Mouse (Mus musculus): Measurements from ENCODE around the gene Mri1. TPM values are rescaled to one million over a fixed set of nuclear protein-coding genes. Genes with fewer than 3 reads are reported as not detected.

Gene Mri1
- polyA plus RNA-seq, 1 experiment from 2014 or later, result 71.3 TPM

MicroRNA genes within 50 kb of the gene (microRNA counts, 519-probe panel; counts per million panel counts)
- microRNA mmu-miR-23a (4,849 counts per million, percentile 83 among the panel's probes with 10 or more counts), microRNA mmu-miR-27a (6,081 counts per million, percentile 92 among the panel's probes with 10 or more counts)

Small RNAs within 50 kb of the gene (microRNA-seq; reads per million reads assigned to microRNA genes)
- 3,484 reads per million, percentile 87 among the genes with 10 or more reads in this experiment for gene Mir23a
- not detected for gene Mir24-2
- 123 reads per million, percentile 50 among the genes with 10 or more reads in this experiment for gene Mir27a
- gene Mir3074-2, result not detected

Other genes with a start within 250 kb of the Mri1 start
- gene 2210011C24Rik, start 245.2 kb downstream of the Mri1 start, polyA plus RNA-seq (2016; fragmentation: Nextera tagmentation; extraction: Ambion mirVana), result 0.42 and 0.79 TPM in 2 replicates
- gene Palm3, start 235.9 kb downstream of the Mri1 start, polyA plus RNA-seq (2016; fragmentation: Nextera tagmentation; extraction: Ambion mirVana), result 7.8 and 8.2 TPM in 2 replicates
- 0.12 and 0.30 TPM in 2 replicates for gene Il27ra, start 214.7 kb downstream of the Mri1 start, polyA plus RNA-seq (2016; fragmentation: Nextera tagmentation; extraction: Ambion mirVana)
- not detected in 2 replicates for gene Rln3, start 212.3 kb downstream of the Mri1 start, polyA plus RNA-seq (2016; fragmentation: Nextera tagmentation; extraction: Ambion mirVana)
- gene Gm10643, start 192.2 kb downstream of the Mri1 start, polyA plus RNA-seq (2016; fragmentation: Nextera tagmentation; extraction: Ambion mirVana), result 1.0 and 1.5 TPM in 2 replicates
- gene Rfx1, start 190.5 kb downstream of the Mri1 start, polyA plus RNA-seq (2016; fragmentation: Nextera tagmentation; extraction: Ambion mirVana), result 8.4 and 8.5 TPM in 2 replicates
- 17.0 and 18.5 TPM in 2 replicates for gene Dcaf15, start 152.6 kb downstream of the Mri1 start, polyA plus RNA-seq (2016; fragmentation: Nextera tagmentation; extraction: Ambion mirVana)
- 0.14 and 0.17 TPM in 2 replicates for gene Podnl1, start 131.3 kb downstream of the Mri1 start, polyA plus RNA-seq (2016; fragmentation: Nextera tagmentation; extraction: Ambion mirVana)
- 17.3 and 20.8 TPM in 2 replicates for gene Cc2d1a, start 109.4 kb downstream of the Mri1 start, polyA plus RNA-seq (2016; fragmentation: Nextera tagmentation; extraction: Ambion mirVana)
- 1.9 and 2.4 TPM in 2 replicates for gene 4930432K21Rik, start 109.3 kb downstream of the Mri1 start, polyA plus RNA-seq (2016; fragmentation: Nextera tagmentation; extraction: Ambion mirVana)
- 2.6 and 3.7 TPM in 2 replicates for gene Nanos3, start 72.1 kb downstream of the Mri1 start, polyA plus RNA-seq (2016; fragmentation: Nextera tagmentation; extraction: Ambion mirVana)
- 28.6 and 31.4 TPM in 2 replicates for gene Zswim4, start 20.3 kb downstream of the Mri1 start, polyA plus RNA-seq (2016; fragmentation: Nextera tagmentation; extraction: Ambion mirVana)
- gene D8Ertd738e, start 7.6 kb downstream of the Mri1 start, polyA plus RNA-seq (2016; fragmentation: Nextera tagmentation; extraction: Ambion mirVana), result 386 and 390 TPM in 2 replicates
- gene Ccdc130, start 13.1 kb upstream of the Mri1 start, polyA plus RNA-seq (2016; fragmentation: Nextera tagmentation; extraction: Ambion mirVana), result 21.6 and 23.5 TPM in 2 replicates
- gene Cacna1a, start 131.1 kb upstream of the Mri1 start, polyA plus RNA-seq (2016; fragmentation: Nextera tagmentation; extraction: Ambion mirVana), result 6.0 and 7.4 TPM in 2 replicates

Data from forebrain, embryonic 10.5 days (tissue).